In genomic region chr14:76951450-76951849, GRCm38 (mm10) we compare ENCODE assay signal across 9 mouse cellular contexts.
A peak's percentile ranks its signal among the peaks of the same experiment; 100 is the strongest.
DNase-seq lines count a peak whose midpoint lies in the region; ATAC-seq lines count a peak whose summit lies in the region.
"Had no signal": no experiment of that assay in that cellular context is flagged by ENCODE, and none has a peak within 500 bp of the region (broad histone marks: within the 10 kb centered on the region; RNA-seq: fewer than 3 reads in every experiment).

No protein-coding gene starts in this region.

- no peak for ATAC-seq in hindbrain, embryonic 14.5 days (ENCODE audit: low FRiP score)

- H3K27me3 ChIP-seq in hindbrain, embryonic 14.5 days (ENCODE audit: control insufficient read depth, insufficient read depth, low read length) = no peaks in the 10 kb centered on the region
- H3K27me3 ChIP-seq: liver, embryonic 15.5 days had no signal

- H3K4me2 ChIP-seq in hindbrain, embryonic 14.5 days (replicated peaks) = no peak overlapping the region
- H3K4me2 ChIP-seq: liver, embryonic 15.5 days had no signal

- peaks cover 15% of the 10 kb centered on the region; the same call in 1 of the 2 replicates for H3K4me1 ChIP-seq in hindbrain, embryonic 14.5 days (replicated peaks; ENCODE audit: control insufficient read depth, insufficient read depth, low read length)
- H3K4me1 ChIP-seq: liver, embryonic 15.5 days had no signal

- 58% methylated on average over 4 of the region's 4 CpGs for WGBS in hindbrain, embryonic 14.5 days

- no peak overlapping the region for H3K9ac ChIP-seq in hindbrain, embryonic 14.5 days
- H3K9ac ChIP-seq: liver, embryonic 15.5 days had no signal

- no peak overlapping the region for H3K4me3 ChIP-seq in hindbrain, embryonic 14.5 days (replicated peaks; ENCODE audit: low read length)
- H3K4me3 ChIP-seq: liver, embryonic 15.5 days had no signal

- H3K9me3 ChIP-seq in hindbrain, embryonic 14.5 days (ENCODE audit: control insufficient read depth, low read length) = no peaks in the 10 kb centered on the region
- H3K9me3 ChIP-seq: liver, embryonic 15.5 days had no signal

- no peaks in the 10 kb centered on the region for H3K36me3 ChIP-seq in hindbrain, embryonic 14.5 days (replicated peaks; ENCODE audit: control insufficient read depth, insufficient read depth)
- H3K36me3 ChIP-seq: liver, embryonic 15.5 days had no signal

- DNase-seq in kidney, adult 8-10 months = peak; percentile 27 to 30
- no peak for DNase-seq in kidney, postnatal 36 days
- peak; percentile 88 for DNase-seq in adrenal gland, postnatal 14 days
- DNase-seq in heart, adult 8-10 months (ENCODE audit: low spot score) = peak; percentile 73
- peak; percentile 62 for DNase-seq in left cerebral cortex, postnatal 4 days
- peak; percentile 69 for DNase-seq in testis, postnatal 14 days (ENCODE audit: low spot score)
- DNase-seq in urinary bladder, postnatal 4 days (ENCODE audit: low spot score in 2 of 2) = no peak
- DNase-seq in hindbrain, embryonic 14.5 days (ENCODE audit: low spot score) = no peak

- intact Hi-C loops in left cerebral cortex, postnatal 4 days (cut with DNase I) = no loop called here

- H3K27ac ChIP-seq in hindbrain, embryonic 14.5 days = no peak overlapping the region
- H3K27ac ChIP-seq: liver, embryonic 15.5 days had no signal

Comparison
In these comparisons a context has a peak if more than half of its experiments do, and no peak if none do; other contexts are left out.
1. DNase-seq: peak in kidney, adult 8-10 months (2 of 2), adrenal gland, postnatal 14 days (single experiment), heart, adult 8-10 months (single experiment), left cerebral cortex, postnatal 4 days (single experiment) and testis, postnatal 14 days (single experiment); none in kidney, postnatal 36 days (0 of 2), urinary bladder, postnatal 4 days (0 of 2) and hindbrain, embryonic 14.5 days (single experiment).